Mouse (Mus musculus) lung, postnatal 0 days (tissue): Measurements from ENCODE around the gene Fam168b.

ENCODE experiments used
- CTCF ChIP-seq: IDR thresholded peaks from 2 replicates; pipeline ENCODE4 v1.5.1; 2016; ENCODE audit warnings: antibody characterized with exemption, mild to moderate bottlenecking
- EP300 ChIP-seq: IDR thresholded peaks from 2 replicates; pipeline ENCODE4 v1.6.1; 2016; ENCODE audit warnings: antibody characterized with exemption, mild to moderate bottlenecking, control low read depth

DNA sequence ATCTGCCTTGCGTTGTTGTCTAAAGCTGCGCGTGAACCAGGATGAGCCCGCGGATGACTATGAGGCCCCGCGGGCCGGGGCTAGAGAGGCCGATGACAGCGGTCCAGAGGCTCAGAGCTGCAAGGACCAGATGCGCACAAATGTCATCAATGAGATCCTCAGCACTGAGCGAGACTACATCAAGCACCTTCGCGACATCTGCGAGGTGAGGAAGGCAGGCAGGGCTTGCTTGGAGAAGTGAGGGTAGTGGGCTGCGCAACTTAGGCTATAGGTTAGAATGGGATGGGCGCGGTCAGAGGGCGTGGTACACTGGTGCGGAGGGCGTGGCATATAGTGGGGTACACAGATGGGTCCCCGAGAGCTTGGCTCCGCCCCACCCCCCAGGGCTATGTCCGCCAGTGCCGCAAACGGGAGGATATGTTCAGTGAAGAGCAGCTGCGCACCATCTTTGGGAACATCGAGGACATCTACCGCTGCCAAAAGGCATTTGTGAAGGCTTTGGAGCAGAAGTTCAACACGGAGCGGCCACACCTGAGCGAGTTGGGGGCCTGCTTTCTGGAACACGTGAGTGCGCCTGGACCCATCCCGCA, 36.8 kb downstream of the Fam168b start:
- no peak for TF ChIP-seq EP300
- no peak for TF ChIP-seq CTCF
